Mouse (Mus musculus): ENCODE results near the gene Vmn1r225.
"Not testable (repeated sequence)": the region's sequence is repeated elsewhere in the genome, so short reads cannot be mapped to it uniquely, and the experiment has no call there.

The Vmn1r225 gene

DNA sequence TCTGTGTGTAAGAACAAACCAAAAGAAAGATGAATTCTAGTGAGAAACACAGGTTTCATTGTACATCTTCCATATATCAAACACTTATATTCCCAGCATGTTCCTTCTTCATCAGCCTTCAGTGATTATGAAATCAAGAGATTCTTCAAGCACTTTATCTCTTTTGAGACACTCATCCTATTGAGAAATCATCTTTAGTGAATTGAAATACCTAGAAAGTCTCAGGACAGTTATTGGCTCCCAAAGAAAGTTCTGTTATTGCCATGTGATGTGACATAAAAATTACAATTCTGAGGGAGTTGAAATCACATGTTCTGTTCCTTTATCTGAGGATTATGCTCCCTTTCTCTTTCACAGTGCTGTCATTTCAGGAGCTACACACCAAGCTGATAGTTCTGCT, at the start of gene Vmn1r225:
Gene Vmn1r225 (plus strand): TSS at position 301 of the 400 bp plus-strand sequence.
- CTCF ChIA-PET = no interaction called here

DNA sequence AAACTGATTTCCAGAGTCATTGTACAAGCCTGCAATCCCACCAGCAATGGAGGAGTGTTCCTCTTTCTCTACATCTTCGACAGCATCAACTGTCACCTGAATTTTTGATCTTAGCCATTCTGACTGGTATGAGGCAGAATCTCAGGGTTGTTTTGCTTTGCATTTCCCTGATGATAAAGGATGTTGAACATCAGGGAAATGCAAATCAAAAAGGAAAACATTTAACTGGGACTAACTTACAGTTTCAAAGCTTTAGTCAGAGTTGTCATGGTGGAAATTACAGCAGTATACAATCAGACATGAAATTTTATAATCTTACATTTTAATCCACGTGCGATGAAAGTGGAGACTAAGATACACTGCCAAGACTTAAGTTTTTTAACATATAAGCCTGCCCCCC, 24.6 kb upstream of the Vmn1r225 start:
- CTCF ChIA-PET = no interaction called here

DNA sequence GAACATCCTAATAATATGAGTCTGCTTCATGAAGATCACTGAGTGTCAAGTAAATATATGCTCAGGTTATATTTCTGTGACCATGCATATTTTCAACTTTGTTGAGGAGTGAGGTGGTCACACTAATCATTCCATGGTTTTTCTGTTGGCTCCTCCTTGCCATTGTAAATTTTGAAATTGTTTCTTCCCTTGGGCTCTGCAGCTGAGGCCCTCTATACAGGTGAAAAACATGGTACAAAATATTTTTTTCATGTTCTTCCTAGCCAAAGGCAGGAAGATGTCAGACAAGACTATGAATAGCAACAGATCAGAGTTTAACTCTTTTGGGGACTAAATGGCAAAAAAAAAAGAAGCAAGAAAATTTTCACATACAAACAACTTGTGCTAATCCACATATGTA, 16.7 kb upstream of the Vmn1r225 start, which contains the start of gene Vmn2r108:
Gene Vmn2r108 (minus strand): TSS at position 101 of the 400 bp plus-strand sequence.
- CTCF ChIA-PET = no interaction called here

DNA sequence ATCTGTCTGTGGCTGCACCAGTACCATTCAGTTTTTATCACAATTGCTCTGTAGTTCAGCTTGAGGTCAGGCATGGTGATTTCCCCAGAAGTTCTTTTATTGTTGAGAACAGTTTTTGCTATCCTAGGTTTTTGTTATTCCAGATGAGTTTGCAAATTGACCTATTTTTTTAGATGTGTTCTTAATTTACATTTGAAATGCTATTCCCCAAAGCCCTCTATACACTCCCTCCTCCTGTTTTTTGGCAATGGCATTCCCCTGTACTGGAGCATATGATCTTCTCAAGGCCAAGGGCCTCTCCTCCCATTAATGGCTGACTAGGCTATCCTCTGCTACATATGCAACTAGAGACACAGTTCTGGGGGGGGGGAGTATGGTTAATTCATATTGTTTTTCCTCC, 10.3 kb downstream of the Vmn1r225 start:
- CTCF ChIA-PET = not testable (repeated sequence)

Data from spleen, embryonic (tissue).